Mouse (Mus musculus) kidney, adult 2 months (tissue): ENCODE measurements around the gene Psma6.

Experiments
- CTCF ChIP-seq: fragments of 200-500 bp; conservative IDR thresholded peaks from 2 replicates; pipeline ENCODE4 v1.5.1; 2011; ENCODE audit warnings: low read depth, mild to moderate bottlenecking, control low read depth, low read length, moderate library complexity, mixed read lengths; ENCODE audit not compliant: insufficient read depth, insufficient read length
- POLR2A ChIP-seq: fragments of 200-500 bp; IDR thresholded peaks from one replicate; pipeline ENCODE4 v1.6.1; 2011; ENCODE audit warnings: low read depth, low read length, control low read depth

- TF ChIP-seq CTCF = no peak
- no peak for TF ChIP-seq POLR2A
Measured at GRCm38 (mm10) chr12:55415255-55415654, 31.2 kb downstream of the Psma6 start.
